Mouse (Mus musculus) embryonic facial prominence, embryonic 11.5 days (tissue): ENCODE data around the gene Nfib. TPM values are rescaled to one million over a fixed set of nuclear protein-coding genes. Genes with fewer than 3 reads are reported as not detected.

Experiments
- ATAC-seq: fragments of 200-750 bp; cut with Nextera tagmentation; replicated peaks from 2 replicates; pipeline ENCODE4 v1.8.0; 2017; ENCODE audit warnings: low read depth; ENCODE audit not compliant: insufficient number of reproducible peaks, low FRiP score, low TSS enrichment
- DNase-seq: peaks from one replicate; pipeline ENCODE4 v3.0.0-alpha.2; 2015; ENCODE audit warnings: low spot score
- H3K27ac ChIP-seq: fragments of 300-500 bp; sonication (generic); replicated peaks from 2 replicates; pipeline ENCODE4 v1.5.1; 2014; ENCODE audit warnings: mild to moderate bottlenecking, low read depth, low read length, control low read depth
- H3K27me3 ChIP-seq: fragments of 300-500 bp; sonication (generic); 2 replicates; pipeline ENCODE4 v1.6.1; 2014; ENCODE audit warnings: mild to moderate bottlenecking, low read length, moderate library complexity, mixed read lengths; ENCODE audit not compliant: control insufficient read depth, insufficient read depth
- H3K36me3 ChIP-seq: fragments of 300-500 bp; sonication (generic); replicated peaks from 2 replicates; pipeline ENCODE4 v1.6.1; 2014; ENCODE audit warnings: low read depth, mild to moderate bottlenecking, low read length, moderate library complexity, mixed read lengths; ENCODE audit not compliant: control insufficient read depth, insufficient read depth
- H3K4me1 ChIP-seq: fragments of 300-500 bp; sonication (generic); 2 replicates; pipeline ENCODE4 v1.6.1; 2014; ENCODE audit warnings: low read length, mixed read lengths; ENCODE audit not compliant: control insufficient read depth, insufficient read depth
- H3K4me2 ChIP-seq: fragments of 300-500 bp; sonication (generic); 2 replicates; pipeline ENCODE4 v1.6.1; 2014; ENCODE audit warnings: low read depth, mild to moderate bottlenecking, control low read depth, low read length, moderate library complexity
- H3K4me3 ChIP-seq: fragments of 300-500 bp; sonication (generic); 2 replicates; pipeline ENCODE4 v1.5.1; 2014; ENCODE audit warnings: low read depth, low read length, control low read depth
- H3K9ac ChIP-seq: fragments of 300-500 bp; sonication (generic); replicated peaks from 2 replicates; pipeline ENCODE4 v1.6.1; 2014; ENCODE audit warnings: mild to moderate bottlenecking, control low read depth, low read length
- H3K9me3 ChIP-seq: fragments of 300-500 bp; sonication (generic); replicated peaks from 2 replicates; pipeline ENCODE4 v1.6.1; 2016; ENCODE audit warnings: mild to moderate bottlenecking, low read length, inconsistent platforms, mixed read lengths; ENCODE audit not compliant: control insufficient read depth
- WGBS: fragments of 180-500 bp; shearing (Covaris S2); extraction: QIAGEN DNeasy Blood & Tissue Kit; methylation state at CpG from one replicate; pipeline ENCODE4 v1.1.7; 2014; 5-methylcytosine and 5-hydroxymethylcytosine counted together
- polyA plus RNA-seq: library from polyadenylated mRNA; unstranded; fragments of >200 nt; fragmentation: Nextera tagmentation; extraction: Ambion mirVana; gene quantifications from 2 replicates; pipeline ENCODE4 v1.2.1, GENCODE M21; 2014

Gene Nfib
- polyA plus RNA-seq, 1 experiment from 2014 or later = 30.9 TPM

DNA sequence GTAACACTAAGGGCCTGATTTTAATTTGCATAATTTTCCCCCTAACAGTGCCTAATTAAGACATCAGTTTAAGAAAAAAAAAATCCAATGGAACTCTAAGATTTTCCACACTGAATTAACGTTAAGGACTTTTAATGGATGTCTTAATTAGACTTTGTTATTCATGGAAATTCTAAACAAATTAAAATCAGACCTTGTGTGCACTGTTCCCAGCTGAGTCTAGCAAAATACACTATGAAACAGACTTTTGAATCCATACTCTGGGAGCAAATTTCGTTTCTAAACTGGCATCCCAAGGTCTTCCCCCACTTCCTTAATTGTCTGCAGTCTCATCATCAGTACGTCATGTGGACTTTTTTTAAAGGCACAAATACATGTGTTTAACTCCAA, 379.4 kb downstream of the Nfib start:
- DNase-seq (no peak), ATAC-seq (no peak)
- Histone ChIP-seq H3K4me3 (no peak overlapping the region), H3K9ac (no peak overlapping the region), H3K27ac (no peak overlapping the region), H3K27me3 (no peaks in the 10 kb centered on the region), H3K36me3 (no peaks in the 10 kb centered on the region; the same call in none of the 2 replicates), H3K4me1 (no peaks in the 10 kb centered on the region), H3K4me2 (no peak overlapping the region), H3K9me3 (no peaks in the 10 kb centered on the region)
- WGBS = 51% methylated on average over 3 of the region's 3 CpGs

DNA sequence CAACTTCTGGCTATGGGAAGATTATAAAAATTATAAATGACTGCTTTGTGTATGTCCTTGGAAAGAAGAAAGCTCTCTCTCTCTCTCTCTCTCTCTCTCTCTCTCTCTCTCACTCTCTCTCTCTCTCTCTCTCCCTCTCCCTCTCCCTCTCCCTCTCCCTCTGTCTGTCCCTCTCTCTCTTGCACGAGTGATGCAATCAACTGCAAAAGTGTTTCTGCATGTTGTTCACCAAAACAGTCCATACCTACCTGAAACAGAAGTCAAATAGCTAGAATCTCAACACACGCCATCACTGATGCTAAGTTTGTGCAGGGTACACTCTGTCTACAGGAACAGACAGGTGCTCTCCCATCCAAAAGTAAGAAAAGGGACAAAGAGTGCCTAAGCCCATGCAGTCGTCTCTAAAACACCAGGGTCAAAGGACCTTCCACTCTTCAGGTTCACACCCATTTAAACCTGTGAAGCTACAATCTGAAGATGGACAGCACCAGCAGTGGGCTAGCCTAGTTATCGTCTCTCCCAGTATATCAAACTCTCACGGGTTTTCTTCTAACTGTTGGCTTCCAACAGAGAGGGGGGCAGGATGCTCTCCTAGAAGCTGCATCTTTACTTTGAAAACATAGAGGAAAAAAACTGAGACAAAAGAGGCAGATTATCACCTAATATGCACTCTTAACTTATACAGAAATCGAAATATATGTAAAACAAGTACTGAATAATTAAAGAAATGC, 380.0 kb downstream of the Nfib start:
- ATAC-seq (no peak), DNase-seq (no peak)
- 74% methylated on average over 6 of the region's 6 CpGs for WGBS
- Histone ChIP-seq H3K9me3 (no peaks in the 10 kb centered on the region), H3K9ac (no peak overlapping the region), H3K4me3 (no peak overlapping the region), H3K4me1 (no peaks in the 10 kb centered on the region), H3K4me2 (no peak overlapping the region), H3K27me3 (no peaks in the 10 kb centered on the region), H3K36me3 (no peaks in the 10 kb centered on the region; the same call in none of the 2 replicates), H3K27ac (no peak overlapping the region)

DNA sequence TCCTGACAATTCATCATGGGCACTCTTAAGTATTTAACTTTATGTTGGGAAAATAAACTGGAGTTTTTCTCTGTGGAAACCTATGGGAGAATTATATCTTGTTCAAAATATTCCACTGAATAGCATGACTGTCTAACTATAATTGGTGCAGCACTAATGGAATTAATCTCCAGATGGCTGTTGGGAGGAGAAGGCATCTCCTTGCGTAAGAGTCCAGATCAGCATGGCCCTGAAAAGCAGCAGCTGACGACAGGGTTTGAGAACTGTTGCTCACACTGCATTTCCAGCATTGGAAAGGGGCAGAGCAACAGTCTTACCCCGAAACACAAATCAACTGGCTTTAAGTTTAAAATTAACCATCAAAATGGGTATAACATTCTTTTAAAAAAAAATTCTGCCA, 380.6 kb downstream of the Nfib start:
- Histone ChIP-seq H3K9me3 (no peaks in the 10 kb centered on the region), H3K36me3 (no peaks in the 10 kb centered on the region; the same call in none of the 2 replicates), H3K4me1 (no peaks in the 10 kb centered on the region), H3K27ac (no peak overlapping the region), H3K9ac (no peak overlapping the region), H3K4me2 (no peak overlapping the region), H3K27me3 (no peaks in the 10 kb centered on the region), H3K4me3 (no peak overlapping the region)
- DNase-seq = no peak
- no peak for ATAC-seq
- 76% methylated on average over 3 of the region's 3 CpGs for WGBS

DNA sequence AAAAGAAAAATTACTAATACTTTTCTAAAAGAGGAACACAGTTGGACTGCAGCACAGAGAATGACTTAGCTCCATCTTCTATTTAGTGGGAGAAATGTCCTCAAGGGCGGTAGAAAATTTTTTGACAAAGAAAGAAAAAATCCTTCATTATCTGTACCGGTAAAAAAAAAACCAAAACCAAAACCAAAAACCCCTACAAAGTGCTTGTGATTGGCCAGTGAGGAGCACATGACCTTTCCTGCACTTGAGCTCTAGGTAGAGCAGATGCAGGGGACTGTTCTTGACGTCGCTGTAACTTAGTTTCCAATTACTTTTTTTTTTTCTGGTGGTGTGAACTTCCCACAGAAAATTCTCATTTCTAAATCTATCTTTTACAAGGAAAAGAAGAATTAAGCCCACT, 384.5 kb downstream of the Nfib start:
- no peak overlapping the region for H3K4me3 ChIP-seq
- WGBS = 75% methylated on average over 4 of the region's 4 CpGs
- no peaks in the 10 kb centered on the region; the same call in 1 of the 2 replicates for H3K36me3 ChIP-seq
- ATAC-seq (no peak), DNase-seq (no peak)
- H3K4me1 ChIP-seq = no peaks in the 10 kb centered on the region
- H3K27me3 ChIP-seq = no peaks in the 10 kb centered on the region
- H3K4me2 ChIP-seq = no peak overlapping the region
- H3K9ac ChIP-seq = no peak overlapping the region
- no peak overlapping the region for H3K27ac ChIP-seq
- no peaks in the 10 kb centered on the region for H3K9me3 ChIP-seq

DNA sequence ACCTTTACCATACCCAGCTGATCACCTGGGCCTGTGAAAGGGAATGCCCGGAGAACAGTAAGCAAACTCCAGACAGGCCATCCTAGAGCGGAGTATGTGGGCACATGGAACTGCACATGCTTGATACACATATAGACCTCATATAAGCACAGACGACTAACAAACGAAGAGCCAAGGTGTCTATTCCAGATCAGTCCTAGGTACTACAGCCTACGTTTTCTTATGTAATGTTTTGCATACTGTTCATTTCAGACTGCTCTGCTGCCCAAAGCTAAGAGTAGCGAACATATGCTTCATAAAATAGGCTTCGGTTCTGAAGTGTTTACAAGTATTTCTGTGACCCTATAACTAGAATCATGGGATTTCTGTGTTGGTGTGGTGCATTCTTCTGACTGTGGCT, 386.2 kb downstream of the Nfib start:
- Histone ChIP-seq H3K9ac (no peak overlapping the region), H3K27ac (no peak overlapping the region), H3K4me3 (no peak overlapping the region), H3K4me1 (no peaks in the 10 kb centered on the region), H3K4me2 (no peak overlapping the region), H3K27me3 (no peaks in the 10 kb centered on the region), H3K9me3 (no peaks in the 10 kb centered on the region), H3K36me3 (no peaks in the 10 kb centered on the region; the same call in 1 of the 2 replicates)
- 65% methylated on average over 7 of the region's 7 CpGs for WGBS
- DNase-seq = no peak
- no peak for ATAC-seq

DNA sequence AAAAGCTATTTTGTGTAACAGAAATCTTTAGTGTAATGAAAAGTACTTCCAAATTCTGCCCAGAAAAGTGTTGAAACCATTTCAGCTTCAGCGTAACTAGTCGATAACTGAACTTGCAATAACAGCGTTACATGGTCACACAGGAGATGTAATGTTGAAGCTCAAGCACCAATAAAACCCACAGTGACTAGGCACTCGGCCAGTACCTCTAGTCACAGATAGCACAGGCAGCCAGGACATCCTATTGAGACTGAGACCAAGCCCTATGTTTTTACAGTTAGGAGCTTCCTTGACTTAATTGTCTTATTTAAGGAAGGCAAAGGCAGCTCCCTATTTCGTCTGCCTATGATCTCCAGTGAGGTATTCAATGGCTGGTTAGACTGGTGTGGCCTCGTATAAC, 389.4 kb downstream of the Nfib start:
- Histone ChIP-seq H3K27ac (no peak overlapping the region), H3K36me3 (no peaks in the 10 kb centered on the region), H3K4me1 (no peaks in the 10 kb centered on the region), H3K9me3 (no peaks in the 10 kb centered on the region), H3K9ac (no peak overlapping the region), H3K27me3 (no peaks in the 10 kb centered on the region), H3K4me3 (no peak overlapping the region), H3K4me2 (no peak overlapping the region)
- ATAC-seq (no peak), DNase-seq (no peak)
- WGBS = 85% methylated on average over 6 of the region's 6 CpGs

DNA sequence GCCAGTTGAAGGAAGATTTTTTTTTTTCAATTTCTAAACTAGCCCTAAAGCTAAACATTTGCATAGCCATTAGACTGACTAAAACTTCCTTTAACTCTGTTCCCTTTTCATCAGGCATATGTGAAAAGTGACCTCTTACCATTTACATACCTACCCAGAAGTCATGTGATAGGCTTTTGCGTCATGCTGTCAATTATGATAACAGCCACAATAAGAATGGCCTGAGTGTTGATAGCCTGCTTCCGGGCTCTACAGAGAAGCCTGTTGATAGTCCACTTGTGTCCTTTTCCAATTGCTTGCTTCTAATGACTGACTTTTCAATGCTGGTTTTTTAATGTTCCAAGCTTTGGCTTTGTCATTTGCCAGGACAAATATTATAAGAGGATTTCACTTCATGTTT, 389.8 kb downstream of the Nfib start:
- Histone ChIP-seq H3K36me3 (no peaks in the 10 kb centered on the region), H3K4me1 (no peaks in the 10 kb centered on the region), H3K27me3 (no peaks in the 10 kb centered on the region), H3K9ac (no peak overlapping the region), H3K27ac (no peak overlapping the region), H3K9me3 (no peaks in the 10 kb centered on the region), H3K4me2 (no peak overlapping the region), H3K4me3 (no peak overlapping the region)
- ATAC-seq (no peak), DNase-seq (no peak)
- WGBS = 70% methylated on average over 2 of the region's 2 CpGs

DNA sequence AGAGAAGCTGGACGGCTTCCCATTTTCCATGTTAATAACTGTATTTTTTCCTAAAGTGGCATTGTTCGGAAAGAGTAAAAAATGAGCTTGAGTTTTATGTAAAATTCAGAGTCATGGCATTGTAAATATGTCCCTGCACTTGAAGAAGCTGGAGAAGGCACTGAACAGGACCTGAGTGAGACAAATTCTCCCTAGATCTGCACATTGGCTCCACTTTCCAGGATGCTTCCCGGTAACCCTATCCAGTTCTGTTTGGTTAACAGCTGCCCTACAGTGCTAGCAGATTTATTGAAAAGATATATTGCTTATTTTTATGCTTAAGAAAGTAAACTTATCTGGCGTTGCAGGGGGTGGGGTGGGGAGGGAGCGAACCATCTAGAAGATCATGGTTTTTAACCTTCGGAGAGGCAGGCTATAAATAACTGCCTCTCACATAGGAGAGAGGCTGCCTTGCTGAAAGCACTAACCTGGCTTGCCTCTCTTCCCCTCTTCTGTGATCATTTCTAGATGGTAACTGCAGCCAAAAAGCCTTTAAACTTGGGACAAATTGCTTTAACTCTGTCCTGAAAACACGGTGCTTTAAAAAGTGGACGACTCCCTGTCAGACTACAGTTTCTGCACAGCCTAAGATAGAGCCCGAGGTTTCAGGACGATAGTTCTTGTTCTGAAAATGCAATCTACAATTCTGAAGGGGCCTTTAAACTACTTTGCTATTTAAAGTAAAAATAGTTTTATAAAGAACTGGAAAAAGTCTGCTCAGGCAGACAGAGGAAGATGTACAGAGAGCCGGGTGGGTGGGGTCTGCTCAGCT, 394.4 kb downstream of the Nfib start:
- 69% methylated on average over 11 of the region's 11 CpGs for WGBS
- ATAC-seq (no peak), DNase-seq (no peak)
- Histone ChIP-seq H3K4me3 (no peak overlapping the region), H3K27ac (no peak overlapping the region), H3K9ac (no peak overlapping the region), H3K36me3 (no peaks in the 10 kb centered on the region), H3K9me3 (no peaks in the 10 kb centered on the region), H3K27me3 (no peaks in the 10 kb centered on the region), H3K4me1 (no peaks in the 10 kb centered on the region), H3K4me2 (no peak overlapping the region)
